Mouse (Mus musculus) hindbrain, embryonic 14.5 days (tissue): ENCODE data around the gene Gm3336. TPM values are rescaled to one million over a fixed set of nuclear protein-coding genes. Genes with fewer than 3 reads are reported as not detected.

Experiments
- ATAC-seq: fragments of 200-750 bp; cut with Nextera tagmentation; 2 replicates; pipeline ENCODE4 v1.8.0; 2017; ENCODE audit warnings: moderate number of reproducible peaks, mild to moderate bottlenecking, moderate TSS enrichment, moderate library complexity; ENCODE audit not compliant: low FRiP score
- DNase-seq: peaks from one replicate; pipeline ENCODE4 v3.0.0-alpha.2; 2015; ENCODE audit warnings: low spot score
- H3K27ac ChIP-seq: fragments of 300-500 bp; sonication (generic); 2 replicates; pipeline ENCODE4 v1.5.1; 2014; ENCODE audit warnings: mild to moderate bottlenecking, moderate library complexity
- H3K27me3 ChIP-seq: fragments of 300-500 bp; sonication (generic); 2 replicates; pipeline ENCODE4 v1.6.1; 2014; ENCODE audit warnings: mild to moderate bottlenecking, low read length, mixed read lengths; ENCODE audit not compliant: control insufficient read depth, insufficient read depth
- H3K36me3 ChIP-seq: fragments of 300-500 bp; sonication (generic); replicated peaks from 2 replicates; pipeline ENCODE4 v1.6.1; 2014; ENCODE audit not compliant: control insufficient read depth, insufficient read depth
- H3K4me1 ChIP-seq: fragments of 300-500 bp; sonication (generic); replicated peaks from 2 replicates; pipeline ENCODE4 v1.6.1; 2014; ENCODE audit warnings: antibody characterized with exemption, low read length, mixed read lengths; ENCODE audit not compliant: control insufficient read depth, insufficient read depth
- H3K4me2 ChIP-seq: fragments of 300-500 bp; sonication (generic); replicated peaks from 2 replicates; pipeline ENCODE4 v1.6.1; 2014; ENCODE audit warnings: mild to moderate bottlenecking, moderate library complexity
- H3K4me3 ChIP-seq: fragments of 300-500 bp; sonication (generic); replicated peaks from 2 replicates; pipeline ENCODE4 v1.5.1; 2014; ENCODE audit warnings: mild to moderate bottlenecking, low read length
- H3K9ac ChIP-seq: fragments of 300-500 bp; sonication (generic); 2 replicates; pipeline ENCODE4 v1.6.1; 2014
- H3K9me3 ChIP-seq: fragments of 300-500 bp; sonication (generic); 2 replicates; pipeline ENCODE4 v1.6.1; 2016; ENCODE audit warnings: low read length; ENCODE audit not compliant: control insufficient read depth
- WGBS: fragments of 180-500 bp; shearing (Covaris S2); extraction: QIAGEN DNeasy Blood & Tissue Kit; methylation state at CpG from one replicate; pipeline ENCODE4 v1.1.7; 2014; 5-methylcytosine and 5-hydroxymethylcytosine counted together
- polyA plus RNA-seq: library from polyadenylated mRNA; unstranded; fragments of >200 nt; fragmentation: Nextera tagmentation; extraction: Ambion mirVana; gene quantifications from 2 replicates; pipeline ENCODE4 v1.2.1, GENCODE M21; 2014

Gene Gm3336
- polyA plus RNA-seq, 1 experiment from 2014 or later, result not detected

DNA sequence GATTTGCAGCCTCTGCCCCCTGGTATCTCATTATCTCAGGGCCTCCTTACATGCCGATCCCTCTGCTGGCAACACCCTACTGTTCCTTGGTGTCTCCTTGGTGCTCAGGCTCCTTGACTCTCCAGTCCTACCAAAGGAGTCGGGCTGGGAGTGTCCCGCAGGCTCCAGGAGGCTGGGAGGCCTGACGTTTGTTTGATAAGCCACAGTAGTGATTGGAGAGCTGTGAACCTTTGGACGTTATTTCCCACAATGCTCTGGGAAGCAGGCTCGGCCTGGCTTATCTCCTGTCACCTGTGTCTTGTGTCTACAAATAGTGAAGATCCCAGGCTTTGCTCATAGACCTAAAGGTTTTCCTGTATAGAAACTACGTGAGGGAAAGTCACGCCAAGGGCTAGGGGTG is 45.7 kb downstream of the Gm3336 start:
- no peak overlapping the region for H3K4me3 ChIP-seq
- ATAC-seq (no peak), DNase-seq (no peak)
- no peak overlapping the region for H3K4me2 ChIP-seq
- peaks cover 30% of the 10 kb centered on the region for H3K4me1 ChIP-seq
- H3K9me3 ChIP-seq, result no peaks in the 10 kb centered on the region
- H3K36me3 ChIP-seq, result peaks cover 17% of the 10 kb centered on the region
- no peaks in the 10 kb centered on the region for H3K27me3 ChIP-seq
- 90% methylated on average over 8 of the region's 8 CpGs for WGBS
- H3K27ac ChIP-seq, result no peak overlapping the region
- H3K9ac ChIP-seq, result no peak overlapping the region

DNA sequence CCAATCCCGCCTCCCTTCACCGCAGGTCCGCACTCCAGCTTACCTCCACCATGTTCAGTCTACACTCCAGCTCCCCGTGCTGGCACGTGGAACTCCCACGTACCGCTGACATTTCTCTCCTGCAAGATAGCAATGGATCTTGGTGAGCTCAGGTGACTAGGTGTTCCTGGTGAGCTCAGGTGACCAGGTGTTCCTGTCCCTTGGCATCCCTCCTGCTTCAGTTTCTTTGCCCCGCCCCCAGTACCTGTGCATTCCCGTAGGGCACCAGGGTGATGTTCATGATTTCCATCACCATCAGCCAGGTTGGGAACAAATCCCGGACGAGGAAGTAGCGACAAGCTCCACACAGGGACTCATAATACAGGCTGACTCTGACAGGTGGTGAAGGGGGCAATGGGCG is 46.3 kb downstream of the Gm3336 start:
- no peak overlapping the region for H3K4me3 ChIP-seq
- no peak overlapping the region for H3K4me2 ChIP-seq
- H3K36me3 ChIP-seq, result peaks cover 22% of the 10 kb centered on the region
- peaks cover 24% of the 10 kb centered on the region for H3K4me1 ChIP-seq
- no peak overlapping the region for H3K9ac ChIP-seq
- H3K9me3 ChIP-seq, result no peaks in the 10 kb centered on the region
- 94% methylated on average over 13 of the region's 13 CpGs for WGBS
- no peaks in the 10 kb centered on the region for H3K27me3 ChIP-seq
- H3K27ac ChIP-seq, result no peak overlapping the region
- no peak for ATAC-seq
- no peak for DNase-seq

DNA sequence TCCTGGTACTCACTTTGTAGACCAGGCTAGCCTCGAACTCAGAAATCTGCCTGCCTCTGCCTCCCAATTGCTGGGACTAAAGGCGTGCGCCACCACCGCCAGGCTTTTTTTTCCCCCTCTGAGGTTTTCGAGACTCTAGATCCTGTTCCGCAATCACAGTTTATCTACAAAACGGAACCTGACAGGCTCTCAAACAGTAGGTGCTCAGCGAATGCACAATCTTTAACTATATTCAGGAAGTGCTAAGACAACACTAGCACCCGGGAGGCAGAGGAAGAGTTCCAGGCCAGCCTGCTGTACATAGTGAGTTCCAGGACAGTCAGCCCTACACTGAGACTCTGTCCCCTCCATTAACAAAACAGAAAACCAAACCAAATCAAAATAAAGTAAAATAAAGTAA is 47.0 kb downstream of the Gm3336 start:
- H3K27ac ChIP-seq, result no peak overlapping the region
- DNase-seq, result no peak
- H3K9ac ChIP-seq, result no peak overlapping the region
- no peak overlapping the region for H3K4me3 ChIP-seq
- ATAC-seq, result no peak
- no peaks in the 10 kb centered on the region for H3K9me3 ChIP-seq
- no peaks in the 10 kb centered on the region for H3K27me3 ChIP-seq
- H3K36me3 ChIP-seq, result peaks cover 28% of the 10 kb centered on the region
- 84% methylated on average over 9 of the region's 9 CpGs for WGBS
- peak overlapping the region; percentile 48; the same call in 1 of the 2 replicates for H3K4me2 ChIP-seq
- H3K4me1 ChIP-seq, result peaks cover 17% of the 10 kb centered on the region

DNA sequence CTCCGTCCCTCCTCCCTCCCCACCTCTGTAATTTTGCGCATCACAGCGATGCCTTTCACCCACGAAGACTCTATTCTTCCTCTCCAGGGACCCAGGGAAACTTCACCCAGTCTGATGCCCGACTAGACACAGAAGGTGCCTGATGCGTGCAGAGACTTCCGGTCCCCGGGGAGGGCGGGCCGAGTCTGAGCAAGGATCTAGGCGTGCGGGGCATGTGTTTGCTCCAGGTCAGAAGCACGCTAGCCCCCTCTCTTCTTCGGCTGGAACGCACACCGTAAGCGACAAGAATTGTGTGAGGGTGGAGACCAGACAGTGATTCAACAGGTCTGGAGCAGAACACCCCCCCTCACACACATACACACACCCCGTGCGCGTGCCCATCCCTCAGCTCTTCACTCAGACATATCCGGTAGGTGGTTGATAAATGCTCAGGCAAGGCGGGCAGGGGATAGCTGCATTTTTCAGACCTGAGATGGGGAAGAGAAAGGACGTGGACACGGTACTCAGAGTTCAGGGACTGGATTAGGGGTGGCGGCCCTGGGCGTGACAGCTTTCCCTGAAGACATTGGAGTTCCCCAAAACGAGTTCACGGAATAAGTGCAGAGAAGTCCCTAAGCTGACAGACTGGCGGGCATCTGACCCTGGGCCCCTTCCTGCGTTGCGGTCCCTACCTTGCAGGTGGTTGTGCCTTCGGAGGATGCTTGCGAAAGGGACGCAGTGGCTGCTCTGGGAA is 47.7 kb downstream of the Gm3336 start:
- Histone ChIP-seq H3K36me3 (peaks cover 35% of the 10 kb centered on the region), H3K4me2 (peak overlapping the region; percentile 48), H3K9me3 (no peaks in the 10 kb centered on the region), H3K27me3 (no peaks in the 10 kb centered on the region), H3K27ac (no peak overlapping the region), H3K4me1 (peaks cover 16% of the 10 kb centered on the region), H3K9ac (peak overlapping the region; percentile 34; the same call in 1 of the 2 replicates), H3K4me3 (peak overlapping the region; percentile 20)
- no peak for ATAC-seq
- WGBS, result 2% methylated on average over 34 of the region's 34 CpGs
- no peak for DNase-seq

DNA sequence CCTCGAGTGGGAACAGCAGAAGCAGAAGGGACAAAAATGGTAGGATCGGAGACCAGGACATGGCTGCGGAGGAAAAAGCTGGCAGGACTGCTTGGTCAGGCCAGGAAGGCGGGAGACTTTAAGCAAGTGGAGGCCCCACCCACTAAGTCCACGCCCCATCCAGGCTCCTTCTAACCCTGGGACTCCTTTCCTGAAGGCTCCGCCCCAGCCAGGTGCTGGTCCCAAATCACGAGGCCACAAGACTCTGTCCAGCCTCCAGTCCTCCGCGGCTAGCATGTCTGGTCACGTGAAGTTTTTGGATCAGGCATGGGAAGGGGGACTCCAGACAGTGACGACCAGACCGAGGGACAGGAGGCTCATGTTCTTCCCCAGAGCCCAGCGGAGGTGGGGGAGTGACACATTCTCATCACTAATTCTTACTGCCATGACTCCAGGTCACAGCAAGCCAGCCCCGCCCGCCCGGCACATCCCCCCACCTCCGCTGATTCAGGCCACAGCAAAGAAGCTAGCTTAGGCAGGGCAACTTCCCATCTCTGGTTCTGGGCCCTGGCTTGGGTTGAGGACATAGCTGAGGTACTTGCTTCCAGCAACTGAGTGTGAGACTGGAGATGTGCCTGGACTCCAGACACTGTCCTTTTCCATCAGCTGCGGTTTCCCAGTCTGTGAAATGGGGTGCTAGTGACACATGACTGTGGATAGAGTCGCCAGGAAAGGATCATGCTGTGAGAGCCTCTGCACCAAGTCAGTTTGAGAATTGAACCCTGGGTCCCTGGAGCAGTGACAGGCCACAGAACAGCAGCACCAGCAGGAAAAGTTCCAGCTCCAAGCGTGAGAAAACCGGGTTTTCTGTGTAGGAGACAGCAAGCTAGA is 48.5 kb downstream of the Gm3336 start:
- H3K27me3 ChIP-seq, result no peaks in the 10 kb centered on the region
- 8% methylated on average over 21 of the region's 21 CpGs for WGBS

DNA sequence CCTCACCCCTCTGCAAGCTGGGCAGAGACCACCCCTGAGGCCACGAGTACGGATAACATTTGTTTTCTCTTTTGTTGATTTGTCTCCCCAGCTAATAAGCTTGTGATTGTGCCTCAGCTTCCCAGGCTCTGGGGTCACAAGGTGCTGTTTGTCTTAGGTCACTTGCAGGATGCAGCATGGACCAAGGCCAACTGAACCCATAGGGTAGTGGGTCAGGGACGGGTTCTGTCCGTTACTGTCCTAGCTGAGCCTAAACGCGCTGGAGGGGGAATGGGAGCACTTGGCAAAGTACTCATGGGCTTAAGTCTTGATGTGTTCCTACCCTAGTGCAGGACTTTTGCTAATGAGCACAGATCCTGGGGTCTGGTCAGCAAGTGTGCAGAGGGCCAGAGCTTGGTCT is 49.2 kb downstream of the Gm3336 start:
- H3K27me3 ChIP-seq, result no peaks in the 10 kb centered on the region
- no peak overlapping the region for H3K27ac ChIP-seq
- DNase-seq, result no peak
- H3K4me2 ChIP-seq, result no peak overlapping the region
- no peak overlapping the region for H3K9ac ChIP-seq
- no peaks in the 10 kb centered on the region for H3K9me3 ChIP-seq
- no peak for ATAC-seq
- H3K4me1 ChIP-seq, result peaks cover 10% of the 10 kb centered on the region; the same call in 1 of the 2 replicates
- peaks cover 49% of the 10 kb centered on the region for H3K36me3 ChIP-seq
- no peak overlapping the region for H3K4me3 ChIP-seq
- WGBS, result 78% methylated on average over 6 of the region's 6 CpGs

More for the DNA sequence above, 48.5 kb downstream of the Gm3336 start:
- ATAC-seq, result no peak
- Histone ChIP-seq H3K9ac (peak overlapping the region; percentile 34; the same call in 1 of the 2 replicates), H3K4me2 (peak overlapping the region; percentile 48), H3K27ac (no peak overlapping the region), H3K9me3 (no peaks in the 10 kb centered on the region), H3K4me3 (peak overlapping the region; percentile 20), H3K36me3 (peaks cover 43% of the 10 kb centered on the region), H3K4me1 (peaks cover 10% of the 10 kb centered on the region; the same call in 1 of the 2 replicates)
- DNase-seq, result no peak

DNA sequence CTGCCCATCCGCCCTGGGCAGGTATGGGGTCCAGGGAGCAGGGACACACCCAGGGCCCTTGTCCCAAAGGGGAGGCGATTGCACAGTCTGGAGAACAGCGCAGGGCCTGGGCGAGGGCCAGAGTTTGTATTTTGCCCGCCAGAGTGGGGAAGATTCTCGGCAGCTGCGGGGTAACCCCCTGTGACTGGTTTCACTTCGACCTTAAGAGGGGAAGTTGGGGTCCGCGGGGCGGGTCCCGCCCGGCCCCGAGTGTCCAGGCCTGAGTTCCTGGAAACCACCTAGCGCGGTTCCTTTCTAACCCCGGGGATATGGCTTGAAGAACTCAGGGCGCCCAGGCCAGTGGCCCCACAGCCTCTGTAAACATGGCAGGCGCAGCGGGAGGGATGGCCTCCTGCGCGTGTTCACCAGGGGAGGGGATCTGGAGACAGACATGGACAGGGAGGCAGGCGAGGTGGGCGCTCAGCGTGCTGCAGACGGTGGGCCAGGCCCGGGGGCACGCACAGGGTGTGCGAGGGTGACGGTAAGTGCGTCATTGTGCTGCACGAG is 50.0 kb downstream of the Gm3336 start:
- Histone ChIP-seq H3K9ac (no peak overlapping the region), H3K27ac (no peak overlapping the region), H3K4me1 (peaks cover 14% of the 10 kb centered on the region), H3K36me3 (peaks cover 57% of the 10 kb centered on the region), H3K27me3 (no peaks in the 10 kb centered on the region), H3K4me3 (no peak overlapping the region), H3K9me3 (no peaks in the 10 kb centered on the region), H3K4me2 (no peak overlapping the region)
- ATAC-seq, result no peak
- WGBS, result 96% methylated on average over 32 of the region's 32 CpGs
- no peak for DNase-seq

DNA sequence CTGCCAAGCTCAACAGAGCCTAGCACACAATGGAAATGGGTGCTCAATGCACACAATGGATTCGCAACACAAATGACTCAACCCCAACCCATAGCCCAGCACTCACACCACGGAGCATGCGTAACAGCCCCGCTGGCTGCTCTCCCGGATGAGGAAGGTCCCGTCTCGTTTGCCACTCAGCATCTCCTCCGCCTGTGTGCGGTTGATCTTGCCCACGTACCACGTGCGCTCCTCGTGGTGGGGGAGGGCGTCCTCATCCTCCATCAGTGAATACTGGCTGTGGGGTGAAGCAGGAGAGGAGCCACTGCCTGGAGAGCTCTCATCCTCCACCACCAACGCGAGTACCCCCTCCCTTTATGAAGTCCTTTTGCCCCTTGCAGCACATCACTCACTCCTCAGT is 50.6 kb downstream of the Gm3336 start:
- Histone ChIP-seq H3K4me1 (peaks cover 20% of the 10 kb centered on the region), H3K4me3 (no peak overlapping the region), H3K4me2 (no peak overlapping the region), H3K27me3 (no peaks in the 10 kb centered on the region), H3K27ac (no peak overlapping the region), H3K36me3 (peaks cover 64% of the 10 kb centered on the region), H3K9me3 (no peaks in the 10 kb centered on the region), H3K9ac (no peak overlapping the region)
- 83% methylated on average over 16 of the region's 16 CpGs for WGBS
- peak; percentile 9 for ATAC-seq
- no peak for DNase-seq

DNA sequence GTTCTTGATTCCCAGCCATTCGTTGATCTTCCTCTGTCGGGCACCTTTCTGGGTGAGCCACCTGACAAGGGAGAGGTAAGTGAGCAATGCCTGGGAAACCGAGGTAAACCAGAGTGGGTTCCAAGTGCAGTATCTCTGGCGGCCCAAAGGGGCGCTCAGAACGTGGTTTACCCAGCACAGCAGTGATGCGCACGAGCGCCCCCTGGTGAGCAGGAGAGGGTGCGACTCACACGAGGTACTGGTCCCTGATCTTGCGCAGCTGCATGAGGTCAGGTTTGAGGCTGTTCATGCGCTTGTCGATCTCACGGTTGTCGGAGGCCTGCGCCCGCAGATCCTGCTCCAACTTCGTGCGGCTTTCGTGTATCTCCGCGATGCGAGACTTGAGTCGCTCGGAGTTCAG is 51.0 kb downstream of the Gm3336 start:
- Histone ChIP-seq H3K4me2 (no peak overlapping the region), H3K4me3 (no peak overlapping the region), H3K9me3 (no peaks in the 10 kb centered on the region), H3K4me1 (peaks cover 24% of the 10 kb centered on the region), H3K36me3 (peaks cover 66% of the 10 kb centered on the region), H3K9ac (no peak overlapping the region), H3K27ac (no peak overlapping the region), H3K27me3 (no peaks in the 10 kb centered on the region)
- 10% methylated on average over 26 of the region's 26 CpGs for WGBS
- DNase-seq, result peak; percentile 98
- peak; percentile 79 for ATAC-seq
